Mouse (Mus musculus): Measurements from ENCODE around the gene Shbg.

DNA sequence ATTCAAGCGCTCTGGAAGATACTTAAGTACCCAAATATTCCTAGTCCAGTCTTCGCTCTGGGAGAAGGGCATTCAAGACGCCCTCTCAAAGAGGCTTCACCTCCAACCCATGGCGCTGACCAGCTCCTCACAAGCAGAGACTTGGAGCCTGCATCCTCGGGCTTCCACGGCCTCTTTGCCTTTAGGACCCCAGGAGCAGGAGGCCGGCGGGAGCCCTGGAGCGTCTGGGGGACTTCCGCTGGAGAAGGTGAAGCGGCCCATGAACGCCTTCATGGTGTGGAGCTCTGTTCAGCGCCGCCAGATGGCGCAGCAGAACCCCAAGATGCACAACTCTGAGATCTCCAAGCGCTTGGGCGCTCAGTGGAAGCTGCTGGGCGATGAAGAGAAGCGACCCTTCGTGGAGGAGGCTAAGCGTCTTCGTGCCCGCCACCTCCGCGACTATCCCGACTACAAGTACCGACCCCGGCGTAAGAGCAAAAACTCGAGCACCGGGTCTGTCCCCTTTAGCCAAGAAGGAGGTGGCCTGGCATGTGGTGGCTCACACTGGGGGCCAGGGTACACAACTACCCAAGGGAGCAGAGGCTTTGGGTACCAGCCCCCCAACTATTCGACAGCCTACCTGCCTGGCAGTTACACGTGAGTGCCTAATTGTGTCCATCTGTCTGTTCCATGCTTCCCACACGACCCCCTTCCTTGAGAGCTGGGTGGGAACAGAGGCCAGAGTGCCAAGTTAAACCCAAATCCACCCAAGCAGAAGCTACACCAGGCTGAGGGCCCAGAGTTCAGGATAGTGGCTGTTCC is 37.8 kb upstream of the Shbg start, which contains the start of gene Sox15:
- peak; percentile 64 for TF ChIP-seq CTCF (conservative IDR thresholded peaks at IDR 0.05; ENCODE audit: insufficient read depth, insufficient read length, low read depth, low read length)
- no peak for TF ChIP-seq POLR2A (IDR thresholded peaks at IDR 0.05; ENCODE audit: low read depth, low read length)
